Mouse (Mus musculus): ENCODE results near the gene Nup37. TPM values are rescaled to one million over a fixed set of nuclear protein-coding genes. Genes with fewer than 3 reads are reported as not detected.

Gene Nup37
- 5.0 and 5.7 TPM in 2 replicates for total RNA-seq (2023)

GRCm38 (mm10) chr10:88146707-88147477 lies at the start of gene Nup37, which contains the start of gene Parpbp:
Nup37 (plus strand) TSS chr10:88146992.
Parpbp (minus strand) TSS chr10:88146941.

GRCm38 (mm10) chr10:88200951-88201638 lies 54.3 kb downstream of the Nup37 start, which contains the start of gene Washc3:
Washc3 (plus strand) TSS chr10:88201093.

Other genes starting within 250 kb of the Nup37 start
- not detected in 2 replicates for gene Pmch, start 55.9 kb upstream of the Nup37 start, total RNA-seq (2023)
- 7.2 and 9.2 TPM in 2 replicates for gene Parpbp, start 51 bp upstream of the Nup37 start, total RNA-seq (2023)
- 17.3 and 18.3 TPM in 2 replicates for gene Washc3, start 54.1 kb downstream of the Nup37 start, total RNA-seq (2023)
- 32.6 and 32.7 TPM in 2 replicates for gene Dram1, start 232.1 kb downstream of the Nup37 start, total RNA-seq (2023)
- 22.0 and 30.0 TPM in 2 replicates for gene Gnptab, start 232.1 kb downstream of the Nup37 start, total RNA-seq (2023)